ENCODE assay signal across 18 mouse cellular contexts in genomic region chr9:90303101-90303835, GRCm38 (mm10). TPM values are rescaled to one million over a fixed set of nuclear protein-coding genes. Genes with fewer than 3 reads are reported as not detected.
DNase-seq lines count a peak whose midpoint lies in the region; ATAC-seq lines count a peak whose summit lies in the region.
"Had no signal": no experiment of that assay in that cellular context is flagged by ENCODE, and none has a peak within 500 bp of the region (broad histone marks: within the 10 kb centered on the region; RNA-seq: fewer than 3 reads in every experiment).

No protein-coding gene starts in this region.

- H3K36me3 ChIP-seq in liver, embryonic 16.5 days (ENCODE audit: control insufficient read depth, insufficient read depth): no peaks in the 10 kb centered on the region
- H3K36me3 ChIP-seq: hindbrain, embryonic 13.5 days; limb, embryonic 12.5 days; stomach, embryonic 15.5 days had no signal

- no peaks in the 10 kb centered on the region; the same call in 1 of the 2 replicates for H3K4me1 ChIP-seq in liver, embryonic 16.5 days (ENCODE audit: control insufficient read depth, low read depth, low read length)
- H3K4me1 ChIP-seq: hindbrain, embryonic 13.5 days; limb, embryonic 12.5 days; stomach, embryonic 15.5 days had no signal

- H3K4me3 ChIP-seq in liver, embryonic 16.5 days (ENCODE audit: low read depth, low read length): no peak overlapping the region
- H3K4me3 ChIP-seq: erythroblast, embryonic 14.5 days; hindbrain, embryonic 13.5 days; limb, embryonic 12.5 days; stomach, embryonic 15.5 days had no signal

- H3K27ac ChIP-seq in liver, embryonic 16.5 days (ENCODE audit: low read length): peak overlapping the region; percentile 44; the same call in 1 of the 2 replicates
- H3K27ac ChIP-seq: hindbrain, embryonic 13.5 days; kidney, postnatal 0 days; limb, embryonic 12.5 days; stomach, embryonic 15.5 days had no signal

- H3K9ac ChIP-seq in liver, embryonic 16.5 days (ENCODE audit: low read depth, low read length): no peak overlapping the region
- H3K9ac ChIP-seq: hindbrain, embryonic 13.5 days; limb, embryonic 12.5 days; stomach, embryonic 15.5 days had no signal

- WGBS in liver, embryonic 16.5 days (ENCODE audit: insufficient replicate concordance): 38% methylated on average over 2 of the region's 2 CpGs

- DNase-seq in lung, adult 18-20 months: peak; percentile 64 to 71
- DNase-seq in lung, postnatal 4 days: no peak
- DNase-seq in cerebellum, adult 8-10 months: no peak
- DNase-seq in left cerebral cortex, postnatal 10 days (ENCODE audit: extremely low spot score in 1 of 2, low spot score in 2 of 2): no peak
- no peak for DNase-seq in thymus, postnatal 25 days
- DNase-seq: cerebellum, adult 2 months; layer of hippocampus, postnatal 36 days; right cerebral cortex, postnatal 4 days; thymus, postnatal 4 days had no signal

- no peak overlapping the region for H3K4me2 ChIP-seq in liver, embryonic 16.5 days (ENCODE audit: low read depth, low read length)
- H3K4me2 ChIP-seq: hindbrain, embryonic 13.5 days; limb, embryonic 12.5 days; stomach, embryonic 15.5 days had no signal

- H3K9me3 ChIP-seq in liver, embryonic 16.5 days (replicated peaks; ENCODE audit: control insufficient read depth, low read length): no peaks in the 10 kb centered on the region
- H3K9me3 ChIP-seq: hindbrain, embryonic 13.5 days; limb, embryonic 12.5 days; stomach, embryonic 15.5 days had no signal

- intact Hi-C loops in left cerebral cortex, postnatal 10 days (cut with DNase I): no loop called here

- H3K27me3 ChIP-seq in liver, embryonic 16.5 days (ENCODE audit: control insufficient read depth, insufficient read depth, low read depth, low read length): no peaks in the 10 kb centered on the region
- H3K27me3 ChIP-seq: hindbrain, embryonic 13.5 days; limb, embryonic 12.5 days; stomach, embryonic 15.5 days had no signal

- peak; percentile 93 for ATAC-seq in granulocyte monocyte progenitor cell, adult 5-6 weeks (replicated peaks; ENCODE audit: poor library complexity, severe bottlenecking)
- peak; percentile 89 for ATAC-seq in liver, embryonic 16.5 days (ENCODE audit: low read depth)
- ATAC-seq: CD4-positive, CD25-positive, alpha-beta regulatory T cell, adult 4 months; Patski had no signal

RNA-seq across cellular contexts. Expression of gene Tbc1d2b, which starts 32.7 kb away (rescaled TPM):
- total RNA-seq in granulocyte monocyte progenitor cell, adult 5-6 weeks (2014; fragmentation: Nextera tagmentation): 61.2 and 68.0 TPM in 2 replicates
- total RNA-seq in granulocyte monocyte progenitor cell, adult 5-6 weeks (2017): 48.0 and 51.9 TPM in 2 replicates
- polyA plus RNA-seq in liver, embryonic 16.5 days (2015; fragmentation: Nextera tagmentation; extraction: Ambion mirVana): 8.0 and 8.3 TPM in 2 replicates
- 10 to 100 TPM; 15.0 to 15.8 TPM for total RNA-seq in left cerebral cortex, postnatal 10 days (2021)

Comparison
In these comparisons a context has a peak if more than half of its experiments do, and no peak if none do; other contexts are left out.
1. DNase-seq: peak in lung, adult 18-20 months (2 of 2); none in lung, postnatal 4 days (0 of 2), cerebellum, adult 8-10 months (single experiment), left cerebral cortex, postnatal 10 days (0 of 2) and thymus, postnatal 25 days (single experiment).